Mouse (Mus musculus) midbrain, embryonic 15.5 days (tissue): ENCODE results near the gene Eif4enif1. TPM values are rescaled to one million over a fixed set of nuclear protein-coding genes. Genes with fewer than 3 reads are reported as not detected.
"Not testable (repeated sequence)": the region's sequence is repeated elsewhere in the genome, so short reads cannot be mapped to it uniquely, and the experiment has no call there.

ENCODE experiments used
- ATAC-seq: fragments of 200-750 bp; cut with Nextera tagmentation; replicated peaks from 2 replicates; pipeline ENCODE4 v1.8.0; 2017; ENCODE audit warnings: moderate TSS enrichment
- H3K27ac ChIP-seq: fragments of 300-500 bp; sonication (generic); 2 replicates; pipeline ENCODE4 v1.5.1; 2015; ENCODE audit warnings: mild to moderate bottlenecking, inconsistent platforms
- H3K27me3 ChIP-seq: fragments of 300-500 bp; sonication (generic); replicated peaks from 2 replicates; pipeline ENCODE4 v1.6.1; 2015; ENCODE audit warnings: inconsistent platforms
- H3K36me3 ChIP-seq: fragments of 300-500 bp; sonication (generic); replicated peaks from 2 replicates; pipeline ENCODE4 v1.6.1; 2015; ENCODE audit warnings: inconsistent platforms
- H3K4me1 ChIP-seq: fragments of 300-500 bp; sonication (generic); 2 replicates; pipeline ENCODE4 v1.6.1; 2015; ENCODE audit warnings: inconsistent platforms
- H3K4me2 ChIP-seq: fragments of 300-500 bp; sonication (generic); 2 replicates; pipeline ENCODE4 v1.6.1; 2015; ENCODE audit warnings: inconsistent platforms, mild to moderate bottlenecking, moderate library complexity
- H3K4me3 ChIP-seq: fragments of 300-500 bp; sonication (generic); 2 replicates; pipeline ENCODE4 v1.5.1; 2015; ENCODE audit warnings: mild to moderate bottlenecking, inconsistent platforms
- H3K9ac ChIP-seq: fragments of 300-500 bp; sonication (generic); 2 replicates; pipeline ENCODE4 v1.6.1; 2015; ENCODE audit warnings: mild to moderate bottlenecking, inconsistent platforms
- H3K9me3 ChIP-seq: fragments of 300-500 bp; sonication (generic); 2 replicates; pipeline ENCODE4 v1.6.1; 2016; ENCODE audit warnings: inconsistent platforms
- WGBS: fragments of 180-500 bp; shearing (Covaris S2); methylation state at CpG from one replicate; pipeline ENCODE4 v1.1.7; 2015; ENCODE audit warnings: mixed read lengths; 5-methylcytosine and 5-hydroxymethylcytosine counted together
- polyA plus RNA-seq: library from polyadenylated mRNA; unstranded; fragments of >200 nt; fragmentation: Nextera tagmentation; extraction: Ambion mirVana; gene quantifications from 2 replicates; pipeline ENCODE4 v1.2.1, GENCODE M21; 2015

Gene Eif4enif1
- polyA plus RNA-seq, 1 experiment from 2014 or later = 66.0 TPM

DNA sequence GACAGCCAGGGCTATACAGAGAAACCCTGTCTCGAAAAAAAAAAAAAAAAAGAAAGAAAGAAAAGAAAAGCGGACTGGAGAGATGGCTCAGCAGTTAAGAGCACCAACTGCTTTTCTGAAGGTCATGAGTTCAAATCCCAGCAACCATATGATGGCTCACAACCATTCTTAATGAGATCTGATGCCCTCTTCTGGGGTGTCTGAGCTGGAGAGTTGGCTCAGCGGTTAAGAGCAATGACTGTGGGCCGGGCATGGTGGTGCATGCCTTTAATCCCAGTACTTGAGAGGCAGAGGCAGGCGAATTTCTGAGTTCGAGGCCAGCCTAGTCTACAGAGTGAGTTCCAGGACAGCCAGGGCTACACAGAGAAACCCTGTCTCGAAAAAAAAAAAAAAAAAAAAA, 1.6 kb upstream of the Eif4enif1 start:
- not testable (repeated sequence) for H3K36me3 ChIP-seq, ATAC-seq, H3K9ac ChIP-seq, H3K27ac ChIP-seq, H3K9me3 ChIP-seq, H3K4me3 ChIP-seq, H3K4me2 ChIP-seq, H3K27me3 ChIP-seq
- 86% methylated on average over 7 of the region's 7 CpGs for WGBS
- H3K4me1 ChIP-seq = peaks cover 12% of the 10 kb centered on the region; the same call in 1 of the 2 replicates

DNA sequence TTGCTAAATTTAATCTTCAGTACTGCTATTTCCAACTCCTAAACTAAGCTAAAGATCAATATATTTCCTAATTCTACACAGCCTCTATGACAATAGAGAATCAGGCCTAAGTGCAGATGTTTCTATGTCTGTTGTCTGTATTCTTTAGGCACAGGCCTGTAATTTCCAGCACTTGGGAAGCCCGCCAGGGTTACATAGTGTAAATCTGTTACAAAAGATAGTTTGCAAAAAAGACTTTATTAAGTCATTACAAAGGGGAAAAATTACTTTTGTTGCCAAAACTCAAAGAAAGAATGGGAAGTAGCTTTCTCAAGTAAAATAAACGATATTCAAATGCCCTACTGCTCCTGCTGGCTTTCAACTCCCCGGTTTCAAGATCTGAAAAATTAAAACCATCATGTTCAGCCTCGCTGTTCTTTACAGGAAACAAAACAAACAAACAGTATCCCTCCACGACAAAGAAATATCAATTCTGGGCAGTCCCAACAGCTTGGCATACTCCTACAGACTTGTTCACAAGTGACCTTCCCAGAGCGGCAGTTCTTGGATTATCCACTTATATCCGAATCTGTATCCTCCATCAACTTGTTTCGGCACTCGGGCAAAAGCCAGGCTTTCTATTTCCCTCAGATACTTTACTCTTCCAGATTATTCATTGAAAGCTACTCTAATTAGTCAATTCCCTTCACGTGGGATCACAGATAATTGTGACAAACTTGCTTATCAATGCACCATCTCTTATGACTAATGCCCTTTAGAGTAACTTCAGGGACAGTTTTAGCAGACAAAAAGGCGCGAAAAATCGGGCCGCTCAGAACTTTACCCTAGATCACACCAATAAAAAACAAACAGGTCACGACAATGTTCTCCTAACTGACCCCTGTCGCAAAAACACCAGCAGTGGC, 614 bp upstream of the Eif4enif1 start:
- no peak for ATAC-seq
- peak overlapping the region; percentile 26 for H3K4me2 ChIP-seq
- H3K36me3 ChIP-seq = peaks cover 4% of the 10 kb centered on the region; the same call in 1 of the 2 replicates
- H3K4me1 ChIP-seq = peaks cover 12% of the 10 kb centered on the region; the same call in 1 of the 2 replicates
- H3K9ac ChIP-seq = no peak overlapping the region
- whole genome bisulfite sequencing = 9% methylated on average over 16 of the region's 16 CpGs
- no peaks in the 10 kb centered on the region for H3K9me3 ChIP-seq
- H3K27me3 ChIP-seq = no peaks in the 10 kb centered on the region
- peak overlapping the region; percentile 38 for H3K4me3 ChIP-seq
- peak overlapping the region; percentile 73 for H3K27ac ChIP-seq

DNA sequence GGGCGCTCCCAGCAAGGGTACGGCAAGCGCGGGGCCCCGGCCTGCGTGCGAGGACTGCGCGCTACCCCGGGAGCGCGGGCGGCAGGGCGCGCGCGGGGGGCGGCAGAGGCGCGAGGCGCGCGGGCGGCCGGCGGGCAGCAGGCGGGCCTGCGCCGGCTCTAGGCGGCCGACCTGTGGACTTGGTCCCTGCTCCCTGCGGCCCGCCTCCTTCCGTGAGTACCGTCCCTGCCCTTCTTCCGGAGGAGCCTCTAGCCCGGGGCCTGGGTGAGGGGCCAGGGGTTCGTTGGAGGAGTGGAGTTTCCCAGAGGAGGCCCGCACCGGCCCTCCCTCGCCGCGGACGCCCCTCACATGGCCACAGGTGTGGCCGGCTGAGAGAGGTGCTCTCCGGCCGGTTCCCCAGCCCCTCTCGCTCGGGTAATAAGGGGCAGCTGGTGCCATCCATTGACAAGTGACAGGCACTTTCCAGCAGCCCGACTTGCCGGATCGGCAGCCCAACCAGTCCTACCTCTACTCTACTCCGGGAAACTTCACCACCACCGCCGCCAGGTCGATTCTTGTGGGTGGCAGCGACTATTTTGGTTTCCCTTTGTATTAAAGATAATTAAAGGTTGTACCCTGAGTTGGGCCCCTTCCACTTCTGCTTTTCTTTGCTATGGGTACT, 719 bp downstream of the Eif4enif1 start:
- ATAC-seq = no peak; the same call in 1 of the 2 replicates
- Histone ChIP-seq H3K4me2 (peak overlapping the region; percentile 39), H3K9me3 (no peaks in the 10 kb centered on the region), H3K4me1 (peaks cover 12% of the 10 kb centered on the region; the same call in 1 of the 2 replicates), H3K9ac (peak overlapping the region; percentile 21), H3K4me3 (peak overlapping the region; percentile 38), H3K27ac (peak overlapping the region; percentile 73), H3K36me3 (peaks cover 11% of the 10 kb centered on the region; the same call in 1 of the 2 replicates), H3K27me3 (no peaks in the 10 kb centered on the region)
- WGBS = under 1% methylated on average over 54 of the region's 57 CpGs

DNA sequence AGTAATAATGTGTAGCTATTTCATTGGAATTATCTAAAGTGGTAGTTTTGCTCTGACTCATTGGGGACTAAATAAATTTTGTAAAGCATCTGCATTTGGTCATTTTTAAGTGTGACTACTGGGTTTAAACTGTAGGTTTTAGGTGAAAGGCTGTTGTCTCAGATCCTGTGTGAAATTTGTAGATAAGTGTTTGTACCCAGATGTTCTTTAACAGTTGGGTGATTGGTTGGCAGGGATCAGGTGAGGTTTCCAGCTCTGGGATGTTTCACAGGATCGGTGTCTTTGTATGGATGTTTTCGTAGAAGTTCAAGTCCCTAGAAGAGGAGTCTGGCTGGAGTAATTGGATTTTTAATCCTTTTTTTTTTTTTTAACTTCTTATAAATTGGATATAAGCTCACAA, 1.6 kb downstream of the Eif4enif1 start:
- Histone ChIP-seq H3K4me3 (no peak overlapping the region), H3K4me2 (peak overlapping the region; percentile 39), H3K27me3 (no peaks in the 10 kb centered on the region), H3K9ac (no peak overlapping the region), H3K27ac (no peak overlapping the region), H3K9me3 (no peaks in the 10 kb centered on the region), H3K4me1 (peaks cover 12% of the 10 kb centered on the region; the same call in 1 of the 2 replicates), H3K36me3 (peaks cover 14% of the 10 kb centered on the region; the same call in 1 of the 2 replicates)
- 83% methylated on average over 2 of the region's 2 CpGs for WGBS
- ATAC-seq = no peak

DNA sequence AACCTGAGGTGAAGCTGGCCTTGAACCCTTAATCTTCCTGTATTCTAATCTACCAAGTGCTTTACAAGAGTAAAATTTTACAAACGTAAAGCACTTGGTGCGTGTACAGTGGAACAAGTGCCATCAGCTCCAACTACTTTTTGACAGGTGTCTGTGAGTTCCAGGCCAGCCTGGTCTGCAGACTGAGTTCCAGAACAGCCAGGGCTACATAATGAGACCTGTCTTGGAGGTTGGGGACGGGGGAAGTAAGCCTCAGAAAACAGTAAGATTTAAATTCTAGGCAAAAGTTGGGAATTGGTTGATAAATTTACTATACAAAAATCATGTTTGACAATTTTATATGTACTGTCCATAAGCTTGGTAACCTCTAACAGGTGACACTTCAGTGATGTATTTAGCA, 3.0 kb downstream of the Eif4enif1 start:
- Histone ChIP-seq H3K4me1 (peaks cover 12% of the 10 kb centered on the region; the same call in 1 of the 2 replicates), H3K9me3 (no peaks in the 10 kb centered on the region), H3K27me3 (no peaks in the 10 kb centered on the region), H3K4me2 (no peak overlapping the region), H3K36me3 (peaks cover 17% of the 10 kb centered on the region; the same call in 1 of the 2 replicates), H3K27ac (no peak overlapping the region), H3K9ac (no peak overlapping the region), H3K4me3 (no peak overlapping the region)
- ATAC-seq = no peak
- WGBS = 95% methylated on average over 3 of the region's 3 CpGs

DNA sequence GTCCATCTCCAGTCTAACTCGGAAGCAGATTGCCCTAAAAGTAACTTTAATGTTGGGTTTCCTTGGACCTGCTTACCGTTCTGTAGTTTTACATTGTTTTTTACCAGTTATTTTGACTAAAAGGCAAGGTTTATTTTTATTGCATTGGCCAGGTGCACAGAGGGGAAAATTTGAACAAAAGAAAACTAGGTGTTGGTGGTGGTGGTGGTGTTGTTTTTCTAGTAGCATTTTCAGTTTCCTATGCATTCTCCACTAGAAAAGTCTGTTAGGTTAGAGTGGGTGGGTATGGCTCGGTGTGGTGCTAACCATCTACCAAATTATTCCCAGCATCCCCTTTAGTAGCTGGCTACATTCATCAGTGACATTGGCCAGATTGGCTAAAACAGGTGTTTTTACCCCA, 4.6 kb downstream of the Eif4enif1 start:
- no peak overlapping the region for H3K4me2 ChIP-seq
- WGBS = 97% methylated on average over 3 of the region's 3 CpGs
- ATAC-seq = no peak
- no peak overlapping the region for H3K4me3 ChIP-seq
- H3K27me3 ChIP-seq = no peaks in the 10 kb centered on the region
- H3K36me3 ChIP-seq = peaks cover 18% of the 10 kb centered on the region; the same call in 1 of the 2 replicates
- H3K4me1 ChIP-seq = peaks cover 12% of the 10 kb centered on the region; the same call in 1 of the 2 replicates
- H3K9me3 ChIP-seq = no peaks in the 10 kb centered on the region
- no peak overlapping the region for H3K27ac ChIP-seq
- H3K9ac ChIP-seq = no peak overlapping the region

DNA sequence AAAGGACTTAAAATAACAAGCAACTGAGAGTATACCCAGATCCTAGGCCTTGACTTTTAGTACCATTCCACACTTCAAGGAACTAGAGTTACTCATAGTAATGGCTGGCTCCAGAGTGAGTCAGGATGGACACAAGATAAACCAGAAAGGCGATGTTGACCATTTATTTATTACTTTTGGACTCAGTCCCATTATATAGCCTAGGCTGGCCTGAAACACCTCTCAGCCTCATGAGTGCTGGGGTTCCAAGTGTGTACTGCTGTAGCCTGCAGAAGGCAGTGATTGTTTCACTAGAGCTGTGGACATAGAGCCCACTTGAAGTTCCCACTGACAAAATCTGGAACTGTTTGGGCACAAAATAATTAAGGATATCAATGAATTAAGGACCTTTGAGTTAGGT, 10.3 kb downstream of the Eif4enif1 start:
- H3K4me3 ChIP-seq = no peak overlapping the region
- H3K36me3 ChIP-seq = peaks cover 41% of the 10 kb centered on the region
- H3K9me3 ChIP-seq = no peaks in the 10 kb centered on the region
- ATAC-seq = no peak
- no peak overlapping the region for H3K9ac ChIP-seq
- no peak overlapping the region for H3K4me2 ChIP-seq
- 88% methylated on average over 1 of the region's 1 CpGs for WGBS
- no peak overlapping the region for H3K27ac ChIP-seq
- no peaks in the 10 kb centered on the region for H3K4me1 ChIP-seq
- no peaks in the 10 kb centered on the region for H3K27me3 ChIP-seq

DNA sequence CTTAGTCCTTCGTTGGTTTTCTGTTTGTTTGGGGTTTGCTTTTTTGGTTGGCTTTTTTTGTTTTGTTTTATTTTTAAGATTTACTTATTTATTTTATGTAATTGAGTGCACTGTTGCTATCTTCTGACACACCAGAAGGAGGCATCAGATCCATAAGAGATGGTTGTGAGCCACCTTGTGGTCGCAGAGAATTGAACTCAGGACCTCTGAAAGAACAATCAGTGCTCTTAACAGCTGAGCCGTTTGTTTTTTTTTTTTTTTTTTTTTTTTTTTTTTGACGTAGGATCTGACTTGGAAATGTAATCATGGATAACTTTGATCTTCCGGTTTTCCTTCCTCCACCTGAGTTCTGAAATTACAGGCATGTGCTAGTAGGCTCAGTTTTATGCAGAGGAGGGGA, 20.9 kb downstream of the Eif4enif1 start:
- Histone ChIP-seq H3K9ac (no peak overlapping the region), H3K4me3 (no peak overlapping the region), H3K27ac (no peak overlapping the region), H3K4me2 (no peak overlapping the region), H3K36me3 (peaks cover 58% of the 10 kb centered on the region), H3K4me1 (no peaks in the 10 kb centered on the region), H3K9me3 (no peaks in the 10 kb centered on the region), H3K27me3 (no peaks in the 10 kb centered on the region)
- WGBS = 84% methylated on average over 5 of the region's 5 CpGs
- ATAC-seq = no peak

DNA sequence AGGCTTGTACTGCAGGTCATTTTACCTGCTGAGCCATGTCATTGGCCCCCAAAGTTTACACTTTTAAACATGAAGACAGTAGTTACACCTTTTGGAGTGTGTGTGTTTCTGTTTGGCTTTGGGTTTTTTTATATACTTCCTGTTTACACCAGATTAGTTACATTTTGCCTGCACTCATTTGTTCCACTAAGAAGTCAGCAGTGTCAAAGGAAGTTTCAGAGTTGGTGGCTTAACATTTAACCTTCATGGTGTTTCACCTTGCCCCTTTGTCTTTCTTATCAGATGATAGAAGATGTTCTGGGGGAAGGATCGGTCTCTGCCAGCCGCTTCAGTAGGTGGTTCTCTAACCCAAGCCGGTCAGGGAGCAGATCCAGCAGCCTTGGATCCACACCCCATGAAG, 24.9 kb downstream of the Eif4enif1 start:
- Histone ChIP-seq H3K36me3 (peaks cover 56% of the 10 kb centered on the region), H3K4me3 (no peak overlapping the region), H3K27ac (no peak overlapping the region), H3K4me1 (no peaks in the 10 kb centered on the region), H3K9ac (no peak overlapping the region), H3K4me2 (no peak overlapping the region), H3K9me3 (no peaks in the 10 kb centered on the region), H3K27me3 (no peaks in the 10 kb centered on the region)
- no peak for ATAC-seq
- WGBS = over 99% methylated on average over 3 of the region's 3 CpGs

DNA sequence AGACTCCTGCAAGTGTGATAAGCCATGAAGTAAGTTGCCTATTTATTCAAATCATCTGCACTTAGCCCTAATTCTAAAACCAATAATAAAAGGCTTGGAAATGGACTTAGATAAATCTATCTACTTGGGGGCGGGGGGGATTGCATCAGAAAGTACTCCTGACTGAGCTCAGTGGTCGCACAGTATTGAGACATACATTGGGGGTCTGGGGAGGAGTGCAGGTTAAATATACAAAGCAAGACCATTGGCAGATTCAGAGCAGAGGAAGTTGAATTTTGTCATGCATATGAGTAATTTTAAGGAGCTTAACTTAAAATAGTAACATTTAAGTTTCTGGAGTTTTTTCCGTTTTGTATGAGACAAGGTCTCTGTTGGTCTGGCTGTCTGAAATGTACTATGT, 30.1 kb downstream of the Eif4enif1 start:
- peaks cover 37% of the 10 kb centered on the region; the same call in 1 of the 2 replicates for H3K36me3 ChIP-seq
- no peak overlapping the region for H3K4me3 ChIP-seq
- WGBS = 93% methylated on average over 3 of the region's 3 CpGs
- no peak overlapping the region for H3K4me2 ChIP-seq
- no peak for ATAC-seq
- no peaks in the 10 kb centered on the region for H3K9me3 ChIP-seq
- H3K27ac ChIP-seq = no peak overlapping the region
- H3K9ac ChIP-seq = no peak overlapping the region
- no peaks in the 10 kb centered on the region for H3K4me1 ChIP-seq
- H3K27me3 ChIP-seq = no peaks in the 10 kb centered on the region

DNA sequence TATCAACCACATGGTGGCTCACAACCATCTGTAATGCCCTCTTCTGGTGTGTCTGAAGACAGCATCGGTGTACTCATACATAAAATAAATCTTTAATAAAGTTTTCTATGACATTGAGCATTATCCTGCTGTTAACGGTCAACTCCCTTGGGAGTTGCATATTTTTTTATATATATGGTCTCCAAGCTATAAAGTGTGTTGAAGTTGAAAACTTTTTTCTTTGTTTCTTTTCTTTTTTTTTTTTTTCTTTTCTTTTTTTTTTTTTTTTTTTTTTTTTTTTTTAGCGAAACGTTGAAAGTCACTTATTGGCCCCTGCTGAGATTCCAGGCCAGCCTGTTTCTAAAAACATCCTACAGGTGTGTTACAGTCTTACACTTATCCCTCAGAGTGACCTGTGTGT, 31.5 kb downstream of the Eif4enif1 start:
- Histone ChIP-seq H3K4me1 (no peaks in the 10 kb centered on the region), H3K9me3 (no peaks in the 10 kb centered on the region), H3K36me3 (peaks cover 40% of the 10 kb centered on the region; the same call in 1 of the 2 replicates), H3K4me3 (no peak overlapping the region), H3K4me2 (no peak overlapping the region), H3K27ac (no peak overlapping the region), H3K9ac (no peak overlapping the region), H3K27me3 (no peaks in the 10 kb centered on the region)
- ATAC-seq = no peak
- 87% methylated on average over 4 of the region's 4 CpGs for WGBS

DNA sequence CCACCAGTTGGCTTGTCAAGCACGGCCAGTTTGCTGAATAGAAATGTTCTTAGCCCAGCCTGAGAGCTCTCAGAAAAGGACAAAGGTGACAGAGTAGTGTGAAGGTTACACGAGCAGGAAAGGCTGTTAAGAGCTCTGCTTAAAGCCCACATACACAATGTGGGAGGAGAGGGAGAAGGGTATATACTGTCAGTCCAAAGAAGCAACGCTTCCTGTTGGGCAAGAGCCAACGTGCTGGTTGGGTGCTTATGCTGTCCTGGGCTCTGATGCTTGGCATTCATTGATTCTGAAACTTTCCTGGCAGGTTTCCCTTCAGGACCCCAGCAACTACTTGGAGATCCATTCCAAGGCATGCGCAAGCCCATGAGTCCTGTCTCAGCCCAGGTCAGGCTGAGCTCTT, 33.1 kb downstream of the Eif4enif1 start:
- Histone ChIP-seq H3K4me3 (no peak overlapping the region), H3K27me3 (no peaks in the 10 kb centered on the region), H3K27ac (no peak overlapping the region), H3K9ac (no peak overlapping the region), H3K9me3 (no peaks in the 10 kb centered on the region), H3K36me3 (peaks cover 33% of the 10 kb centered on the region), H3K4me2 (no peak overlapping the region), H3K4me1 (no peaks in the 10 kb centered on the region)
- ATAC-seq = no peak
- 87% methylated on average over 5 of the region's 5 CpGs for WGBS
